Mouse (Mus musculus) limb, embryonic 12.5 days (tissue): ENCODE measurements around the gene Myzap. TPM values are rescaled to one million over a fixed set of nuclear protein-coding genes. Genes with fewer than 3 reads are reported as not detected.
"Not testable (repeated sequence)": the region's sequence is repeated elsewhere in the genome, so short reads cannot be mapped to it uniquely, and the experiment has no call there.

Experiments
- ATAC-seq: fragments of 200-750 bp; cut with Nextera tagmentation; 2 replicates; pipeline ENCODE4 v1.8.0; 2017; ENCODE audit warnings: low read depth, moderate TSS enrichment; ENCODE audit not compliant: insufficient number of reproducible peaks, insufficient read depth, low FRiP score, low TSS enrichment
- H3K27ac ChIP-seq: fragments of 300-500 bp; sonication (generic); 2 replicates; pipeline ENCODE4 v1.5.1; 2016; ENCODE audit warnings: mild to moderate bottlenecking, moderate library complexity
- H3K27me3 ChIP-seq: fragments of 300-500 bp; sonication (generic); 2 replicates; pipeline ENCODE4 v1.6.1; 2016; ENCODE audit warnings: mild to moderate bottlenecking, moderate library complexity
- H3K36me3 ChIP-seq: fragments of 300-500 bp; sonication (generic); 2 replicates; pipeline ENCODE4 v1.6.1; 2016; ENCODE audit warnings: mild to moderate bottlenecking, moderate library complexity
- H3K4me1 ChIP-seq: fragments of 300-500 bp; sonication (generic); replicated peaks from 2 replicates; pipeline ENCODE4 v1.6.1; 2016
- H3K4me2 ChIP-seq: fragments of 300-500 bp; sonication (generic); 2 replicates; pipeline ENCODE4 v1.6.1; 2016; ENCODE audit warnings: mild to moderate bottlenecking, moderate library complexity
- H3K4me3 ChIP-seq: fragments of 300-500 bp; sonication (generic); replicated peaks from 2 replicates; pipeline ENCODE4 v1.5.1; 2016; ENCODE audit warnings: mild to moderate bottlenecking
- H3K9ac ChIP-seq: fragments of 300-500 bp; sonication (generic); replicated peaks from 2 replicates; pipeline ENCODE4 v1.6.1; 2016; ENCODE audit warnings: mild to moderate bottlenecking, moderate library complexity
- H3K9me3 ChIP-seq: fragments of 300-500 bp; sonication (generic); 2 replicates; pipeline ENCODE4 v1.6.1; 2016; ENCODE audit warnings: mild to moderate bottlenecking, moderate library complexity
- WGBS: fragments of 180-500 bp; shearing (Covaris S2); methylation state at CpG from one replicate; pipeline ENCODE4 v1.1.7; 2016; 5-methylcytosine and 5-hydroxymethylcytosine counted together
- polyA plus RNA-seq: library from polyadenylated mRNA; unstranded; fragments of >200 nt; fragmentation: Nextera tagmentation; extraction: Ambion mirVana; gene quantifications from 2 replicates; pipeline ENCODE4 v1.2.1, GENCODE M21; 2016

Myzap gene
- polyA plus RNA-seq, 1 experiment from 2014 or later = 10.0 TPM

GRCm38 (mm10) chr9:71622593-71622992 is 30.4 kb upstream of the Myzap start:
- Histone ChIP-seq H3K27me3 (no peaks in the 10 kb centered on the region), H3K4me2 (no peak overlapping the region), H3K9ac (no peak overlapping the region), H3K9me3 (no peaks in the 10 kb centered on the region), H3K4me3 (no peak overlapping the region), H3K27ac (no peak overlapping the region), H3K36me3 (no peaks in the 10 kb centered on the region), H3K4me1 (peaks cover 8% of the 10 kb centered on the region; the same call in 1 of the 2 replicates)
- 82% methylated on average over 3 of the region's 3 CpGs for WGBS
- ATAC-seq = no peak

GRCm38 (mm10) chr9:71621968-71622367 is 29.8 kb upstream of the Myzap start:
- Histone ChIP-seq H3K9ac (no peak overlapping the region), H3K27ac (no peak overlapping the region), H3K4me2 (no peak overlapping the region), H3K9me3 (no peaks in the 10 kb centered on the region), H3K36me3 (no peaks in the 10 kb centered on the region), H3K4me1 (peaks cover 8% of the 10 kb centered on the region; the same call in 1 of the 2 replicates), H3K27me3 (no peaks in the 10 kb centered on the region), H3K4me3 (no peak overlapping the region)
- 87% methylated on average over 4 of the region's 4 CpGs for WGBS
- ATAC-seq = no peak

- not testable (repeated sequence) for H3K36me3 ChIP-seq, H3K9me3 ChIP-seq, H3K9ac ChIP-seq, H3K4me2 ChIP-seq, H3K4me3 ChIP-seq, H3K27me3 ChIP-seq, H3K27ac ChIP-seq, H3K4me1 ChIP-seq, ATAC-seq
- WGBS = 87% methylated on average over 5 of the region's 5 CpGs
These were observed 28.0 kb upstream of the Myzap start for GRCm38 (mm10) chr9:71620116-71620515.

GRCm38 (mm10) chr9:71617363-71617762 is 25.2 kb upstream of the Myzap start:
- Histone ChIP-seq H3K36me3 (no peaks in the 10 kb centered on the region), H3K4me2 (no peak overlapping the region), H3K4me1 (no peaks in the 10 kb centered on the region), H3K4me3 (no peak overlapping the region), H3K9me3 (no peaks in the 10 kb centered on the region), H3K9ac (no peak overlapping the region), H3K27ac (no peak overlapping the region), H3K27me3 (no peaks in the 10 kb centered on the region; the same call in 1 of the 2 replicates)
- 47% methylated on average over 8 of the region's 8 CpGs for WGBS
- ATAC-seq = no peak

- H3K4me2 ChIP-seq = no peak overlapping the region
- no peaks in the 10 kb centered on the region; the same call in 1 of the 2 replicates for H3K27me3 ChIP-seq
- no peaks in the 10 kb centered on the region for H3K9me3 ChIP-seq
- no peaks in the 10 kb centered on the region for H3K36me3 ChIP-seq
- no peak for ATAC-seq
- H3K4me1 ChIP-seq = no peaks in the 10 kb centered on the region
- no peak overlapping the region for H3K9ac ChIP-seq
- WGBS = 19% methylated on average over 3 of the region's 3 CpGs
- H3K27ac ChIP-seq = no peak overlapping the region
- no peak overlapping the region for H3K4me3 ChIP-seq
These were observed 24.0 kb upstream of the Myzap start for GRCm38 (mm10) chr9:71616185-71616584.

GRCm38 (mm10) chr9:71614643-71615042 is 22.5 kb upstream of the Myzap start:
- H3K4me3 ChIP-seq = no peak overlapping the region
- no peak overlapping the region for H3K4me2 ChIP-seq
- no peak overlapping the region for H3K9ac ChIP-seq
- H3K27ac ChIP-seq = no peak overlapping the region
- no peaks in the 10 kb centered on the region; the same call in 1 of the 2 replicates for H3K27me3 ChIP-seq
- H3K4me1 ChIP-seq = peaks cover 4% of the 10 kb centered on the region
- ATAC-seq = no peak
- no peaks in the 10 kb centered on the region for H3K36me3 ChIP-seq
- 30% methylated on average over 2 of the region's 2 CpGs for WGBS
- H3K9me3 ChIP-seq = no peaks in the 10 kb centered on the region

GRCm38 (mm10) chr9:71612981-71613380 is 20.8 kb upstream of the Myzap start:
- ATAC-seq = no peak
- H3K4me2 ChIP-seq = no peak overlapping the region
- 85% methylated on average over 6 of the region's 6 CpGs for WGBS
- peaks cover 13% of the 10 kb centered on the region for H3K4me1 ChIP-seq
- H3K9ac ChIP-seq = no peak overlapping the region
- no peaks in the 10 kb centered on the region for H3K9me3 ChIP-seq
- H3K4me3 ChIP-seq = no peak overlapping the region
- H3K27me3 ChIP-seq = no peaks in the 10 kb centered on the region; the same call in 1 of the 2 replicates
- no peaks in the 10 kb centered on the region for H3K36me3 ChIP-seq
- H3K27ac ChIP-seq = no peak overlapping the region

GRCm38 (mm10) chr9:71611876-71612275 is 19.7 kb upstream of the Myzap start:
- Histone ChIP-seq H3K9ac (no peak overlapping the region), H3K27me3 (no peaks in the 10 kb centered on the region; the same call in 1 of the 2 replicates), H3K4me3 (no peak overlapping the region), H3K4me2 (no peak overlapping the region), H3K9me3 (no peaks in the 10 kb centered on the region), H3K27ac (no peak overlapping the region), H3K36me3 (no peaks in the 10 kb centered on the region), H3K4me1 (peaks cover 13% of the 10 kb centered on the region)
- WGBS = 74% methylated on average over 4 of the region's 4 CpGs
- ATAC-seq = no peak

GRCm38 (mm10) chr9:71609010-71609409 is 16.9 kb upstream of the Myzap start:
- H3K4me2 ChIP-seq = no peak overlapping the region
- H3K4me3 ChIP-seq = no peak overlapping the region
- H3K9me3 ChIP-seq = no peaks in the 10 kb centered on the region
- H3K27me3 ChIP-seq = no peaks in the 10 kb centered on the region; the same call in 1 of the 2 replicates
- no peak overlapping the region for H3K9ac ChIP-seq
- H3K36me3 ChIP-seq = no peaks in the 10 kb centered on the region
- H3K27ac ChIP-seq = no peak overlapping the region
- peaks cover 13% of the 10 kb centered on the region for H3K4me1 ChIP-seq
- no peak for ATAC-seq
- 77% methylated on average over 6 of the region's 6 CpGs for WGBS

- Histone ChIP-seq H3K4me3 (no peak overlapping the region), H3K4me1 (peaks cover 13% of the 10 kb centered on the region), H3K27me3 (no peaks in the 10 kb centered on the region), H3K27ac (no peak overlapping the region), H3K4me2 (no peak overlapping the region), H3K9me3 (no peaks in the 10 kb centered on the region), H3K9ac (no peak overlapping the region), H3K36me3 (no peaks in the 10 kb centered on the region)
- WGBS = 79% methylated on average over 13 of the region's 13 CpGs
- ATAC-seq = no peak
These were observed 14.3 kb upstream of the Myzap start for GRCm38 (mm10) chr9:71606296-71607057.

GRCm38 (mm10) chr9:71604914-71605635 is 12.9 kb upstream of the Myzap start:
- Histone ChIP-seq H3K9me3 (no peaks in the 10 kb centered on the region), H3K27ac (no peak overlapping the region), H3K4me3 (no peak overlapping the region), H3K4me2 (no peak overlapping the region), H3K36me3 (no peaks in the 10 kb centered on the region), H3K27me3 (no peaks in the 10 kb centered on the region), H3K4me1 (peaks cover 13% of the 10 kb centered on the region), H3K9ac (no peak overlapping the region)
- no peak for ATAC-seq
- 32% methylated on average over 6 of the region's 6 CpGs for WGBS
